Mouse (Mus musculus): ENCODE measurements at regions not wholly inside any gene's neighbourhood (a gene's known extent, or its start where the extent isn't known, plus 50 kb on each side); places are given as distances from the start of the nearest gene placed in this dataset.

GRCm38 (mm10) chr4:152755756-152756155 is 278.1 kb upstream of the Kcnab2 start:
- no peak for TF ChIP-seq CTCF (IDR thresholded peaks at IDR 0.05; ENCODE audit: low read depth, low read length)
- no peak for TF ChIP-seq POLR2A (IDR thresholded peaks at IDR 0.05; ENCODE audit: borderline replicate concordance, low read depth, low read length)
- no peak overlapping the region for H3K4me3 ChIP-seq (ENCODE audit: insufficient read depth, low read length)
- no peak overlapping the region for H3K27ac ChIP-seq (ENCODE audit: insufficient read depth, low read depth, low read length)
- H3K4me1 ChIP-seq (ENCODE audit: control insufficient read depth, insufficient read depth, low read length) = no peaks in the 10 kb centered on the region

- no peak overlapping the region for H3K27ac ChIP-seq (ENCODE audit: insufficient read depth, low read depth, low read length)
- no peaks in the 10 kb centered on the region for H3K4me1 ChIP-seq (ENCODE audit: control insufficient read depth, insufficient read depth, low read length)
- H3K4me3 ChIP-seq (ENCODE audit: insufficient read depth, low read length) = no peak overlapping the region
- TF ChIP-seq POLR2A (IDR thresholded peaks at IDR 0.05; ENCODE audit: borderline replicate concordance, low read depth, low read length) = no peak
Measured at GRCm38 (mm10) chr4:152744366-152744765, 266.7 kb upstream of the Kcnab2 start.

GRCm38 (mm10) chr4:152733017-152733416 is 255.3 kb upstream of the Kcnab2 start:
- no peaks in the 10 kb centered on the region for H3K4me1 ChIP-seq (ENCODE audit: control insufficient read depth, insufficient read depth, low read length)
- H3K27ac ChIP-seq (ENCODE audit: insufficient read depth, low read depth, low read length) = no peak overlapping the region
- no peak overlapping the region for H3K4me3 ChIP-seq (ENCODE audit: insufficient read depth, low read length)
- no peak for TF ChIP-seq POLR2A (IDR thresholded peaks at IDR 0.05; ENCODE audit: borderline replicate concordance, low read depth, low read length)
- no peak for TF ChIP-seq CTCF (IDR thresholded peaks at IDR 0.05; ENCODE audit: low read depth, low read length)

- H3K4me3 ChIP-seq (ENCODE audit: insufficient read depth, low read length) = no peak overlapping the region
- TF ChIP-seq CTCF (IDR thresholded peaks at IDR 0.05; ENCODE audit: low read depth, low read length) (no peak), POLR2A (IDR thresholded peaks at IDR 0.05; ENCODE audit: borderline replicate concordance, low read depth, low read length) (no peak)
- H3K27ac ChIP-seq (ENCODE audit: insufficient read depth, low read depth, low read length) = no peak overlapping the region
- H3K4me1 ChIP-seq (ENCODE audit: control insufficient read depth, insufficient read depth, low read length) = no peaks in the 10 kb centered on the region
Measured at GRCm38 (mm10) chr4:152731988-152732387, 254.3 kb upstream of the Kcnab2 start.

- TF ChIP-seq POLR2A (IDR thresholded peaks at IDR 0.05; ENCODE audit: borderline replicate concordance, low read depth, low read length) (no peak), CTCF (IDR thresholded peaks at IDR 0.05; ENCODE audit: low read depth, low read length) (no peak)
- H3K27ac ChIP-seq (ENCODE audit: insufficient read depth, low read depth, low read length) = no peak overlapping the region
- no peaks in the 10 kb centered on the region for H3K4me1 ChIP-seq (ENCODE audit: control insufficient read depth, insufficient read depth, low read length)
- H3K4me3 ChIP-seq (ENCODE audit: insufficient read depth, low read length) = no peak overlapping the region
Measured at GRCm38 (mm10) chr4:152731082-152731720, 253.5 kb upstream of the Kcnab2 start.

GRCm38 (mm10) chr4:152729421-152729820 is 251.8 kb upstream of the Kcnab2 start:
- no peak overlapping the region for H3K4me3 ChIP-seq (ENCODE audit: insufficient read depth, low read length)
- H3K4me1 ChIP-seq (ENCODE audit: control insufficient read depth, insufficient read depth, low read length) = no peaks in the 10 kb centered on the region
- H3K27ac ChIP-seq (ENCODE audit: insufficient read depth, low read depth, low read length) = no peak overlapping the region
- TF ChIP-seq POLR2A (IDR thresholded peaks at IDR 0.05; ENCODE audit: borderline replicate concordance, low read depth, low read length) = no peak
- TF ChIP-seq CTCF (IDR thresholded peaks at IDR 0.05; ENCODE audit: low read depth, low read length) = no peak

GRCm38 (mm10) chr4:152725881-152726280 is 248.2 kb upstream of the Kcnab2 start:
- H3K4me3 ChIP-seq (ENCODE audit: insufficient read depth, low read length) = no peak overlapping the region
- no peak for TF ChIP-seq POLR2A (IDR thresholded peaks at IDR 0.05; ENCODE audit: borderline replicate concordance, low read depth, low read length)
- no peak for TF ChIP-seq CTCF (IDR thresholded peaks at IDR 0.05; ENCODE audit: low read depth, low read length)
- no peaks in the 10 kb centered on the region for H3K4me1 ChIP-seq (ENCODE audit: control insufficient read depth, insufficient read depth, low read length)
- H3K27ac ChIP-seq (ENCODE audit: insufficient read depth, low read depth, low read length) = no peak overlapping the region

- Histone ChIP-seq H3K27ac (ENCODE audit: insufficient read depth, low read depth, low read length) (no peak overlapping the region), H3K4me3 (ENCODE audit: insufficient read depth, low read length) (no peak overlapping the region), H3K4me1 (ENCODE audit: control insufficient read depth, insufficient read depth, low read length) (no peaks in the 10 kb centered on the region)
- no peak for TF ChIP-seq CTCF (IDR thresholded peaks at IDR 0.05; ENCODE audit: low read depth, low read length)
- TF ChIP-seq POLR2A (IDR thresholded peaks at IDR 0.05; ENCODE audit: borderline replicate concordance, low read depth, low read length) = no peak
Measured at GRCm38 (mm10) chr4:152725423-152725822, 247.8 kb upstream of the Kcnab2 start.

- no peak overlapping the region for H3K4me3 ChIP-seq (ENCODE audit: insufficient read depth, low read length)
- TF ChIP-seq POLR2A (IDR thresholded peaks at IDR 0.05; ENCODE audit: borderline replicate concordance, low read depth, low read length) = no peak
- no peak for TF ChIP-seq CTCF (IDR thresholded peaks at IDR 0.05; ENCODE audit: low read depth, low read length)
- no peak overlapping the region for H3K27ac ChIP-seq (ENCODE audit: insufficient read depth, low read depth, low read length)
- no peaks in the 10 kb centered on the region for H3K4me1 ChIP-seq (ENCODE audit: control insufficient read depth, insufficient read depth, low read length)
Measured at GRCm38 (mm10) chr4:152724741-152725140, 247.1 kb upstream of the Kcnab2 start.

GRCm38 (mm10) chr4:152724026-152724425 is 246.4 kb upstream of the Kcnab2 start:
- Histone ChIP-seq H3K27ac (ENCODE audit: insufficient read depth, low read depth, low read length) (no peak overlapping the region), H3K4me1 (ENCODE audit: control insufficient read depth, insufficient read depth, low read length) (no peaks in the 10 kb centered on the region), H3K4me3 (ENCODE audit: insufficient read depth, low read length) (no peak overlapping the region)
- no peak for TF ChIP-seq POLR2A (IDR thresholded peaks at IDR 0.05; ENCODE audit: borderline replicate concordance, low read depth, low read length)
- TF ChIP-seq CTCF (IDR thresholded peaks at IDR 0.05; ENCODE audit: low read depth, low read length) = no peak

GRCm38 (mm10) chr4:152720528-152720927 is 242.9 kb upstream of the Kcnab2 start:
- Histone ChIP-seq H3K27ac (ENCODE audit: insufficient read depth, low read depth, low read length) (no peak overlapping the region), H3K4me3 (ENCODE audit: insufficient read depth, low read length) (no peak overlapping the region), H3K4me1 (ENCODE audit: control insufficient read depth, insufficient read depth, low read length) (no peaks in the 10 kb centered on the region)
- TF ChIP-seq CTCF (IDR thresholded peaks at IDR 0.05; ENCODE audit: low read depth, low read length) = no peak
- no peak for TF ChIP-seq POLR2A (IDR thresholded peaks at IDR 0.05; ENCODE audit: borderline replicate concordance, low read depth, low read length)
